Mouse (Mus musculus): ENCODE measurements at regions not wholly inside any gene's neighbourhood (a gene's known extent, or its start where the extent isn't known, plus 50 kb on each side); places are given as distances from the start of the nearest gene placed in this dataset.

DNA sequence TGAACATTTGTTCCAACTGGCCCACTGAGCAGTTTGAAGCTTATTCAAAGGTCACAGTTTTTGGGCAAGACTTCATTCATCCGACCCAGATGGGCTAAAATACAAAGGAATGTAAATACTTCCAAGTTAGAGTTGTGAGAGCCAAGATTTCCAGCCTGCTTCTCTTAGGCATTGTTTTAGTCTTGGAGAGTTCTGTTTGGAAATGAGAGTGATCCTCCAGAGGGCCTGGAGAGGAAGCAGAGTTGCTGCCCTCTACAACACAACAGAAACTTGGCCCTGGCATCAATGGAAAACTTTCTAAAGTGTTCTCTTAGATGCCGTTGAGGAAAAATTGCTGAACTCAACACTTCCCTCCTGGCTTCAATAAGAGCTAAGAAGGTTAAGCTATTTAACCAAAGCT is 332.1 kb downstream of the Btg1 start:
- Histone ChIP-seq H3K4me2 (ENCODE audit: low read depth, low read length) (no peak overlapping the region), H3K4me1 (ENCODE audit: control insufficient read depth, insufficient read depth, low read length) (no peaks in the 10 kb centered on the region), H3K4me3 (ENCODE audit: low read length) (no peak overlapping the region), H3K36me3 (ENCODE audit: control insufficient read depth, insufficient read depth, low read length) (no peaks in the 10 kb centered on the region), H3K9ac (ENCODE audit: low read depth, low read length) (no peak overlapping the region), H3K27ac (ENCODE audit: low read length) (no peak overlapping the region), H3K27me3 (replicated peaks; ENCODE audit: control insufficient read depth, insufficient read depth, low read length) (no peaks in the 10 kb centered on the region), H3K9me3 (ENCODE audit: control insufficient read depth, low read length) (no peaks in the 10 kb centered on the region)
- WGBS: 45% methylated on average over 2 of the region's 2 CpGs
- ATAC-seq: no peak

DNA sequence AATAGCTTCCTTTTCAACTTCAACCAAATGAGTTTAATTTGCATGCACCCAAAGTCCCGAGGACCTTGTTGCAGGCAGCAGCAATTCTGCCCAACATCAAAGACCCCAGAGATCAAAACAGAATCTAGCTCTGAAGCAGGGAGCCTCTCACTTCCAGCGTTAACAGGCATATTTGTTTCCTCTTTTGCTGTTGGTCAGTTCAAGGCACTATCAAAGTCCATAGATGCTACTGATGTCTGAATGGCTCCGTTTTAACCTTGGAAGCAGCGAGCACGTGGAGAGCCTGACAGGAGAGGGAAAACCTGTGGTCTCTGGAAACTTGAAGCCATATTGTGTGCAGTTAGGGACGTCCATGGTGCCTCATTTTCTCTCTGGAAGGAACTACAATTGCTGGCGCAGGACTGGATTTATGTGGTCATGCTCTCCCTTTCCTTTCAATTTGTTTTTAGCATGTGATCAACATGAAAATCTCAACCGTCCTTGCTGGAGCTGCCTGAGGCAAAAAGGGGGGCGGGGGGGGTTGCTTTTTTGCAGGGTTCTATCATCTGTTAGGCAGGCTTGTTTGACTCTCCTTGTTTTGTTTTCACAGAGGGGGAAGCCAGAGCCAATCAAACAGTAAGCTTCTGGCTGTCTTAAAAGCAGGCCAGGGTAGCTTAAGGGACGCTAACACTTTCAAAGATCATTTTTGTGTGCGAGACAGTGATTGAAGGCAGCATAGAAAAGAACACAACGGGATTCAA is 338.4 kb downstream of the Btg1 start:
- WGBS: 43% methylated on average over 12 of the region's 12 CpGs
- ATAC-seq: no peak
- no peak overlapping the region for H3K4me3 ChIP-seq (ENCODE audit: low read length)

DNA sequence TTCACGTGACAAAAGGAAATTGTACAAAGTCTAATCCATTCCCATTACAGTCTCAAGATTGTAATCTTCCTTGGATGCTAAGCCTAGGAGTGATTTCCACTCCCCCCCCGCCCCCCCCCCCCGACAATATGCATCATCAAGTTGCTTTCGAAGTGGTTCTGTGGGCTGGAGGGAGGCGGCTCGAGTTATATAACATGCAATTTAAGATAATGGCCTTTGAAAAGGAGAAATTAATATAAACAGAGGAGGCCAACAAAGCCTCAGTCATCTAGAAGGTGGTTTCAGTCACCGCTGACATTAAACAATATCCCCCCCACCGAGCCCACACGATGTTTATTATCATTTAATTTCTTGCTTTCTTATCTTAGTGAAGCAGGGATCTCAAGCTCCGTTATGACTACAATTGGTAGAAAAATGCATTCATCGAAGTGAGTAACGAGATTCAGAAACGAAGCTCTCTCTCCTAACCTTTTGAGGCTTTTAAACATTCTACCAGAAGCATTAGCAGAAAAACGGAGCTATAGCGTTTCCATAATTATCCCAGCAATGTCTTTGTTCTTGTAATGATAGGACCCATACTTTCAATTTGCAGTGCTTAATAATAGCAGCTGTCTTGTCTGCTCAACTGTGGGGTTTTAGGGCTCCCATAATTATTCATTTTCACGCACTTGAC is 339.1 kb downstream of the Btg1 start:
- ATAC-seq: no peak
- H3K9ac ChIP-seq (ENCODE audit: low read depth, low read length): no peak overlapping the region
- no peak overlapping the region for H3K4me2 ChIP-seq (ENCODE audit: low read depth, low read length)
- no peak overlapping the region for H3K4me3 ChIP-seq (ENCODE audit: low read length)
- WGBS: 25% methylated on average over 16 of the region's 16 CpGs
- H3K27ac ChIP-seq (ENCODE audit: low read length): no peak overlapping the region
- no peaks in the 10 kb centered on the region for H3K27me3 ChIP-seq (replicated peaks; ENCODE audit: control insufficient read depth, insufficient read depth, low read length)
- no peaks in the 10 kb centered on the region for H3K9me3 ChIP-seq (ENCODE audit: control insufficient read depth, low read length)
- H3K36me3 ChIP-seq (ENCODE audit: control insufficient read depth, insufficient read depth, low read length): no peaks in the 10 kb centered on the region
- peaks cover 6% of the 10 kb centered on the region; the same call in 1 of the 2 replicates for H3K4me1 ChIP-seq (ENCODE audit: control insufficient read depth, insufficient read depth, low read length)

More for the DNA sequence above, 338.4 kb downstream of the Btg1 start:
- peaks cover 6% of the 10 kb centered on the region; the same call in 1 of the 2 replicates for H3K4me1 ChIP-seq (ENCODE audit: control insufficient read depth, insufficient read depth, low read length)
- H3K27me3 ChIP-seq (replicated peaks; ENCODE audit: control insufficient read depth, insufficient read depth, low read length): no peaks in the 10 kb centered on the region
- H3K9me3 ChIP-seq (ENCODE audit: control insufficient read depth, low read length): no peaks in the 10 kb centered on the region
- no peaks in the 10 kb centered on the region for H3K36me3 ChIP-seq (ENCODE audit: control insufficient read depth, insufficient read depth, low read length)
- no peak overlapping the region for H3K9ac ChIP-seq (ENCODE audit: low read depth, low read length)
- H3K27ac ChIP-seq (ENCODE audit: low read length): no peak overlapping the region
- H3K4me2 ChIP-seq (ENCODE audit: low read depth, low read length): no peak overlapping the region

DNA sequence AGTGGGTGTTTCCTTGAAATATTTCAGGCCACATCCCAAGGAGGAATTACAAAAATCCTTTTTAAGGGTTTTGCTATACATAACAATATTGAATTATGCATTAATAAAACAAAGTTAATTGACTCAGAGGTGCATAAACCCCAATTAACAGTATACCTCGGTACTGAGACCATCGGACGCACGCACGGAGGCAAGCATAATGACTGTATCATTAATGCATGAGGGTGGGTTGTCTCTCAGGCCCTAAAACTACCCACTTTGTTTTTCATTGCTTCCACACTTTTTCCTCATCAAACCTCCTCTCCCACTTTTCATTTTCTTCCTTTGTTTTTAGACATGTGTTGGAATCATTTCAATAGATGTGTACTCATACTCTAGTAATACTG is 339.6 kb downstream of the Btg1 start:
- no peak for ATAC-seq
- WGBS: 86% methylated on average over 5 of the region's 5 CpGs
- peaks cover 6% of the 10 kb centered on the region; the same call in 1 of the 2 replicates for H3K4me1 ChIP-seq (ENCODE audit: control insufficient read depth, insufficient read depth, low read length)
- no peaks in the 10 kb centered on the region for H3K27me3 ChIP-seq (replicated peaks; ENCODE audit: control insufficient read depth, insufficient read depth, low read length)
- no peak overlapping the region for H3K4me2 ChIP-seq (ENCODE audit: low read depth, low read length)
- no peaks in the 10 kb centered on the region for H3K9me3 ChIP-seq (ENCODE audit: control insufficient read depth, low read length)
- H3K36me3 ChIP-seq (ENCODE audit: control insufficient read depth, insufficient read depth, low read length): no peaks in the 10 kb centered on the region
- no peak overlapping the region for H3K9ac ChIP-seq (ENCODE audit: low read depth, low read length)
- no peak overlapping the region for H3K27ac ChIP-seq (ENCODE audit: low read length)
- no peak overlapping the region for H3K4me3 ChIP-seq (ENCODE audit: low read length)

DNA sequence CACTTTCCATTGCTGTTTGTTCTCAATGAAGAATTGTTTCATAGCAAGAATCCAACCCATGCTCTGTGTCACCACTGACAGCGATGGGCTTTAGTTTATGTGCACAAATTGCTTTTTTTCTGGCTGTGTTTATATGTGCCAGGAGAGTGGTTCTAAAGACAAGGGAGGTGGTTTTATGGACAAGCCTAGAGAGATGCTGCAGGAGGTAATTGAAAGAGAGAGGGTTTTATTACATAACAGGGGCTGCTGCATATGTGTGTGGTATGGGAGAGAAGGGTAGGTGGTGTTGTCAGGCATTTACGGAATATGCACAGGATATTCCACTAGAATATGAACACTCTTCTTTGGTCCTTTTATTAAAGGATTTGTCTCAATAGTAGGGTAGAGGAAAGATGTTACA is 340.2 kb downstream of the Btg1 start:
- Histone ChIP-seq H3K9me3 (ENCODE audit: control insufficient read depth, low read length) (no peaks in the 10 kb centered on the region), H3K36me3 (ENCODE audit: control insufficient read depth, insufficient read depth, low read length) (no peaks in the 10 kb centered on the region), H3K4me2 (ENCODE audit: low read depth, low read length) (no peak overlapping the region), H3K27me3 (replicated peaks; ENCODE audit: control insufficient read depth, insufficient read depth, low read length) (no peaks in the 10 kb centered on the region), H3K27ac (ENCODE audit: low read length) (no peak overlapping the region), H3K4me3 (ENCODE audit: low read length) (no peak overlapping the region), H3K9ac (ENCODE audit: low read depth, low read length) (no peak overlapping the region), H3K4me1 (ENCODE audit: control insufficient read depth, insufficient read depth, low read length) (peaks cover 6% of the 10 kb centered on the region; the same call in 1 of the 2 replicates)
- 73% methylated on average over 2 of the region's 2 CpGs for WGBS
- no peak for ATAC-seq

DNA sequence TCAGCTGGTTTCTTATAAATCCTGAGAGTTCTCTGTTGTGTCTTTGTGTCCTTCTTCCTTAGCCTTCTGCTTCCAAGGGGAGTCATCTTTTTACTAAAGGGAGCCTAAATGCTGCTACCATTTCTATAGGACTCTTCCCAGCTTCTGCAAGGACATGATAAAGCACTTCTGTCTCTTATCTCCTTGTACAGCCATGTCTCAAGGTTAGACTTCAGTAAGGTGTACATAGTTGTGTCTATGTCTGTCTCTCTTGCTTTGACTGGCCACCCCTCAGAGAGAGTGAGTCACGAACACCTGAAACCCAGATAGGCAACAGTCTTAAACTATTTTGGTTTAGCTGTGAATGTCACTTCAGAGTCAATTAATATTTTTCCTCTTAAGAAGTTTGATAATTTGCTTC is 353.0 kb downstream of the Btg1 start:
- Histone ChIP-seq H3K4me3 (ENCODE audit: low read length) (no peak overlapping the region), H3K9me3 (ENCODE audit: control insufficient read depth, low read length) (no peaks in the 10 kb centered on the region), H3K4me1 (ENCODE audit: control insufficient read depth, insufficient read depth, low read length) (no peaks in the 10 kb centered on the region), H3K4me2 (ENCODE audit: low read depth, low read length) (no peak overlapping the region), H3K27me3 (replicated peaks; ENCODE audit: control insufficient read depth, insufficient read depth, low read length) (no peaks in the 10 kb centered on the region), H3K9ac (ENCODE audit: low read depth, low read length) (no peak overlapping the region), H3K27ac (ENCODE audit: low read length) (no peak overlapping the region), H3K36me3 (ENCODE audit: control insufficient read depth, insufficient read depth, low read length) (no peaks in the 10 kb centered on the region)
- ATAC-seq: no peak
- WGBS: 90% methylated on average over 1 of the region's 1 CpGs

DNA sequence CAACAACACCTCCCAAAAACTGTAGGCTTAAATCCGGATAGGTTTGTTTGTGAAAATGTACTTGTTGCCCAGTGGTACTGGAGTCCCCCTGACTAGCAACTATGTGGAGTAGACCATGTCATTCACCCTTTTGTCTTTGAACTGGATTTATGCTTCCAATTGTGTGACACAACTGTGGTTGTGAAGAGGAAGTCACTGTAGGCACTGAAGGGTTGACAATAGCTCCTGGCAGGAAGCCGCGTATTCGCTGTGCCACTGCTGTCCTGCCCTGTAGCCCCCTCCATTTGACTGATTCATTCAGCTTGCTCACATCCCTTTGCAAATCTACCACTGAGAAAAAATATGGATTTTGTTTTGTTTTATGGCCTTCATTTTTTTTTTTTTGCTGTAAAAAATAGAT is 353.9 kb downstream of the Btg1 start:
- 79% methylated on average over 4 of the region's 4 CpGs for WGBS
- H3K27ac ChIP-seq (ENCODE audit: low read length): no peak overlapping the region
- H3K4me1 ChIP-seq (ENCODE audit: control insufficient read depth, insufficient read depth, low read length): no peaks in the 10 kb centered on the region
- no peak overlapping the region for H3K4me2 ChIP-seq (ENCODE audit: low read depth, low read length)
- no peak overlapping the region for H3K9ac ChIP-seq (ENCODE audit: low read depth, low read length)
- no peak overlapping the region for H3K4me3 ChIP-seq (ENCODE audit: low read length)
- H3K36me3 ChIP-seq (ENCODE audit: control insufficient read depth, insufficient read depth, low read length): no peaks in the 10 kb centered on the region
- no peaks in the 10 kb centered on the region for H3K9me3 ChIP-seq (ENCODE audit: control insufficient read depth, low read length)
- ATAC-seq: no peak
- H3K27me3 ChIP-seq (replicated peaks; ENCODE audit: control insufficient read depth, insufficient read depth, low read length): no peaks in the 10 kb centered on the region

DNA sequence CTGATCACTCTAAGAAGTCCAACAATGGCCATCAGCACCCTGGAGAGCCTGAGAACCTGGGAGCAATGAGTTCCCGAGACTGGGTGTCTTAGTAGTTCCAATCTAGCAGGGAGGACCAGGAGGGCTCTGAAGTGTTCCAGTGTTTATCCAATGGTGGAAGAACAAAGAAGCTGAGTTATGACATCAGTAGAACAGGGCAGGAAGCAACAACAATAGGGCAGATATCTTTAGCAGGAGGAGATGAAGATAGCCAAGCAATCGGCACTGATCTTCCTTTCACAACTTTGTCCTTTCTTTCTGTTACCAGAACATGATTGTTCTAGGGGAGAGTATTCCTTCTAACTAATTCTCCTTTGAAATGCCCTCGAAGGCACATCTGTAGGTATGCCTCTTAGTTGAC is 355.0 kb downstream of the Btg1 start:
- 82% methylated on average over 3 of the region's 3 CpGs for WGBS
- no peak overlapping the region for H3K9ac ChIP-seq (ENCODE audit: low read depth, low read length)
- no peak overlapping the region for H3K4me2 ChIP-seq (ENCODE audit: low read depth, low read length)
- no peaks in the 10 kb centered on the region for H3K4me1 ChIP-seq (ENCODE audit: control insufficient read depth, insufficient read depth, low read length)
- no peaks in the 10 kb centered on the region for H3K36me3 ChIP-seq (ENCODE audit: control insufficient read depth, insufficient read depth, low read length)
- no peak overlapping the region for H3K27ac ChIP-seq (ENCODE audit: low read length)
- no peaks in the 10 kb centered on the region for H3K27me3 ChIP-seq (replicated peaks; ENCODE audit: control insufficient read depth, insufficient read depth, low read length)
- no peaks in the 10 kb centered on the region for H3K9me3 ChIP-seq (ENCODE audit: control insufficient read depth, low read length)
- no peak overlapping the region for H3K4me3 ChIP-seq (ENCODE audit: low read length)
- ATAC-seq: no peak

DNA sequence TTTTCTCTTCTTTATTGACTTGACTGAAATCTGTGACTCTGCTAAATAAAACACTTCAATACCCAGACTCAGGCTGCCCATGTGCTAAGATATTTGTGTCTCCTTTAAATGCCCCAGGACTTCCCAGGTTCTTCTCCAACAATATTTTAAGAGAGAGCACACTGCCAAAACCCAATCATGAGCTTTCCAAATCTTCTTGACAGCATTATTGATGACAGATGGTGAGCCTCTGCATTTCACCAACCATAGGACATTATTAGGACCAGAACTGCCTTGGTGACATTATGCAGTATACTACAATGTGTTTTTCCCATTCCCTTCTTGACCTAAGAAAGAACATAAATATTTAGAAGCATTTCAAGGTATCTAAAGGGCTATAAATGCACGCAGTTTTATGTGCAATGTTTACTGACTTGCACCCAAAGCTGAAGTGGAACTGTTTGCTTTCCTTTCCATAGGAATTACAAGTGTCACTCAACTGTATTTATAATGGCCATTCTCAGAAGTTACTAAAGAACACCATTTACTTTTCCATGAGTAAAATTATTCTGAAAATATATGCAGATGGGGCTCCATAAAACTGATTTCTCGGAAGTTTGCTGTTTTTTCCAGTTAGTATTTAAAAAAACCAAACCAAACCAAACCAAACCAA is 357.6 kb downstream of the Btg1 start:
- H3K9me3 ChIP-seq (ENCODE audit: control insufficient read depth, low read length): no peaks in the 10 kb centered on the region
- H3K4me2 ChIP-seq (ENCODE audit: low read depth, low read length): no peak overlapping the region
- no peak for ATAC-seq
- no peak overlapping the region for H3K9ac ChIP-seq (ENCODE audit: low read depth, low read length)
- no peaks in the 10 kb centered on the region for H3K4me1 ChIP-seq (ENCODE audit: control insufficient read depth, insufficient read depth, low read length)
- no peak overlapping the region for H3K4me3 ChIP-seq (ENCODE audit: low read length)
- no peaks in the 10 kb centered on the region for H3K27me3 ChIP-seq (replicated peaks; ENCODE audit: control insufficient read depth, insufficient read depth, low read length)
- no peaks in the 10 kb centered on the region for H3K36me3 ChIP-seq (ENCODE audit: control insufficient read depth, insufficient read depth, low read length)
- no peak overlapping the region for H3K27ac ChIP-seq (ENCODE audit: low read length)
- 50% methylated on average over 2 of the region's 2 CpGs for WGBS
